Mouse (Mus musculus): ENCODE measurements at regions not wholly inside any gene's neighbourhood (a gene's known extent, or its start where the extent isn't known, plus 50 kb on each side); places are given as distances from the start of the nearest gene placed in this dataset.

DNA sequence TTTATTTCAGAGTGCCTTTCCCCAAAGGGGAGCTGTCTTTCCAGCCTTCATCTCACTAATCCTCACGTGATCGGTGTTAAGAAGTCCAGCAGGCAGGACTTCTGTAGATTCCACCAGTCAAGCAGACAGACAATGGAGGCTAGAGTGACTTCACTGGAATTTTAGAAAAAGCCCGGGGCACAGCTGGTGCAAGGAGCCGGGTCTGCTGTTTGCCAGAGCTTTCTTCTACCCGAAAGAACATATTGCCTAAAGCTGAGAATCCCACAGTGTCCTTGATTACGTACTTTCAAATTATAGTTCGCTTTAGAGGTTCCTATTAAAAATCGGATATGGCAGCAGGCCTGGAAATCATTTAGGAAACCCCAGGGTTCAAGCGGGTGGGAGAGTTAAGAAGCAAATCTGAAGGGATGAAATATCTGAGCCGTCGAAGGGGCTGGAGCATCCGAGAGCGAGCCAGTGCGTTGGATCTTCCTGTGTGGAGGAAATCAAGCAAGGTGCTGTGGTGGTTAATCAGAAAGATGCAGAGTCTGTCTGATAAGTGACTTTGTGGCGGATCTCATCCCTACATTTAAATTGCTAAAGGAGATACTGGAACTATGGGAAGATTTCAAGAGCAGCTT lies 283.3 kb upstream of the Gm11146 start:
- TF ChIP-seq EP300 (IDR thresholded peaks at IDR 0.05; ENCODE audit: insufficient read depth, low read depth, low read length) (no peak), CTCF (IDR thresholded peaks at IDR 0.05) (no peak), POLR2A (IDR thresholded peaks at IDR 0.05; ENCODE audit: insufficient read depth, low read depth, low read length) (no peak)

All from heart, adult 2 months (tissue).